Mouse (Mus musculus) hindbrain, postnatal 0 days (tissue): ENCODE data around the gene Slc35e1. TPM values are rescaled to one million over a fixed set of nuclear protein-coding genes. Genes with fewer than 3 reads are reported as not detected.

Experiments used
- ATAC-seq: fragments of 200-750 bp; cut with Nextera tagmentation; 2 replicates; pipeline ENCODE4 v1.8.0; 2017; ENCODE audit warnings: mild to moderate bottlenecking, moderate TSS enrichment, moderate library complexity
- DNase-seq: peaks from one replicate; pipeline ENCODE4 v3.0.0-alpha.2; 2015; ENCODE audit warnings: low spot score
- H3K27ac ChIP-seq: fragments of 300-500 bp; sonication (generic); 2 replicates; pipeline ENCODE4 v1.5.1; 2014; ENCODE audit warnings: mild to moderate bottlenecking
- H3K27me3 ChIP-seq: fragments of 300-500 bp; sonication (generic); 2 replicates; pipeline ENCODE4 v1.6.1; 2014; ENCODE audit warnings: low read length, mixed read lengths; ENCODE audit not compliant: insufficient read depth
- H3K36me3 ChIP-seq: fragments of 300-500 bp; sonication (generic); 2 replicates; pipeline ENCODE4 v1.6.1; 2014; ENCODE audit warnings: low read length, mixed read lengths; ENCODE audit not compliant: insufficient read depth
- H3K4me1 ChIP-seq: fragments of 300-500 bp; sonication (generic); 2 replicates; pipeline ENCODE4 v1.6.1; 2014; ENCODE audit warnings: antibody characterized with exemption, low read length, mixed read lengths; ENCODE audit not compliant: insufficient read depth
- H3K4me2 ChIP-seq: fragments of 300-500 bp; sonication (generic); 2 replicates; pipeline ENCODE4 v1.6.1; 2014; ENCODE audit warnings: low read depth, mild to moderate bottlenecking, low read length, moderate library complexity, mixed read lengths
- H3K4me3 ChIP-seq: fragments of 300-500 bp; sonication (generic); 2 replicates; pipeline ENCODE4 v1.5.1; 2014; ENCODE audit warnings: low read length
- H3K9ac ChIP-seq: fragments of 300-500 bp; sonication (generic); replicated peaks from 2 replicates; pipeline ENCODE4 v1.6.1; 2014; ENCODE audit warnings: mild to moderate bottlenecking, low read length, moderate library complexity, mixed read lengths
- H3K9me3 ChIP-seq: fragments of 300-500 bp; sonication (generic); 2 replicates; pipeline ENCODE4 v1.6.1; 2016; ENCODE audit warnings: low read length, mixed read lengths
- CTCF ChIP-seq: IDR thresholded peaks from 2 replicates; pipeline ENCODE4 v1.5.1; 2016; ENCODE audit warnings: antibody characterized with exemption, control low read depth, low read depth
- WGBS: fragments of 180-500 bp; shearing (Covaris S2); extraction: QIAGEN DNeasy Blood & Tissue Kit; methylation state at CpG from one replicate; pipeline ENCODE4 v1.1.7; 2014; 5-methylcytosine and 5-hydroxymethylcytosine counted together
- polyA plus RNA-seq: library from polyadenylated mRNA; unstranded; fragments of >200 nt; fragmentation: Nextera tagmentation; extraction: Ambion mirVana; gene quantifications from 2 replicates; pipeline ENCODE4 v1.2.1, GENCODE M21; 2015
- total RNA-seq: library from RNA; depleted of rRNA; stranded (reverse); fragments of >200 nt; gene quantifications from 2 replicates; pipeline ENCODE4 v1.2.3, GENCODE M21; 2014

Slc35e1 gene
- total and polyA plus RNA-seq, 2 experiments from 2014 or later = 12.5 to 57.3 TPM

- peaks cover 30% of the 10 kb centered on the region for H3K36me3 ChIP-seq
- TF ChIP-seq CTCF = no peak
Measured at GRCm38 (mm10) chr8:72487014-72487413, 5.4 kb downstream of the Slc35e1 start.

GRCm38 (mm10) chr8:72485456-72486199, 6.8 kb downstream of the Slc35e1 start:
- 0 out of 2 replicates have a peak, but pooled peaks cover 3% of the 10 kb centered on the region for H3K4me1 ChIP-seq
- H3K9me3 ChIP-seq = no peaks in the 10 kb centered on the region
- no peak for ATAC-seq
- TF ChIP-seq CTCF = peak; percentile 39
- no peak overlapping the region for H3K4me2 ChIP-seq
- no peaks in the 10 kb centered on the region for H3K27me3 ChIP-seq
- H3K27ac ChIP-seq = no peak overlapping the region
- H3K4me3 ChIP-seq = no peak overlapping the region
- WGBS = 81% methylated on average over 6 of the region's 6 CpGs
- no peak overlapping the region for H3K9ac ChIP-seq
- peaks cover 30% of the 10 kb centered on the region for H3K36me3 ChIP-seq
- DNase-seq = peak; percentile 27

More at GRCm38 (mm10) chr8:72487014-72487413, 5.4 kb downstream of the Slc35e1 start:
- Histone ChIP-seq H3K4me3 (no peak overlapping the region), H3K4me2 (no peak overlapping the region), H3K27ac (no peak overlapping the region), H3K9ac (no peak overlapping the region), H3K4me1 (peaks cover 14% of the 10 kb centered on the region; the same call in 1 of the 2 replicates), H3K27me3 (no peaks in the 10 kb centered on the region), H3K9me3 (no peaks in the 10 kb centered on the region)
- no peak for DNase-seq
- ATAC-seq = no peak

- ATAC-seq (peak; percentile 97), DNase-seq (peak; percentile 99)
- Histone ChIP-seq H3K4me1 (peaks cover 5% of the 10 kb centered on the region; the same call in 1 of the 2 replicates), H3K4me3 (peak within 1 kb of the TSS; percentile 88), H3K36me3 (peaks cover 20% of the 10 kb centered on the region), H3K27ac (peak within 1 kb of the TSS; percentile 91), H3K4me2 (peak within 1 kb of the TSS; percentile 96), H3K9ac (peak within 1 kb of the TSS; percentile 79), H3K27me3 (no peaks in the 10 kb centered on the region), H3K9me3 (no peaks in the 10 kb centered on the region)
- under 1% methylated on average over 79 of the region's 80 CpGs for WGBS
- 0 out of 2 replicates have a peak, but pooled peaks have one; percentile 9 for TF ChIP-seq CTCF
Measured at GRCm38 (mm10) chr8:72474826-72475546, 17.4 kb downstream of the Slc35e1 start, which contains the start of gene Cherp. Gene Cherp (minus strand): TSS chr8:72475226.

- Histone ChIP-seq H3K4me3 (no peak overlapping the region), H3K36me3 (peaks cover 63% of the 10 kb centered on the region), H3K27me3 (no peaks in the 10 kb centered on the region), H3K4me1 (no peaks in the 10 kb centered on the region; the same call in 1 of the 2 replicates), H3K9ac (no peak overlapping the region), H3K9me3 (no peaks in the 10 kb centered on the region), H3K4me2 (no peak overlapping the region), H3K27ac (no peak overlapping the region)
- 95% methylated on average over 7 of the region's 7 CpGs for WGBS
- ATAC-seq = no peak
- TF ChIP-seq CTCF = no peak
- no peak for DNase-seq
Measured at GRCm38 (mm10) chr8:72470684-72471083, 21.7 kb downstream of the Slc35e1 start.

GRCm38 (mm10) chr8:72469984-72470383, 22.4 kb downstream of the Slc35e1 start:
- Histone ChIP-seq H3K27me3 (no peaks in the 10 kb centered on the region), H3K9me3 (no peaks in the 10 kb centered on the region), H3K27ac (no peak overlapping the region), H3K9ac (no peak overlapping the region), H3K4me2 (no peak overlapping the region), H3K4me3 (no peak overlapping the region), H3K4me1 (no peaks in the 10 kb centered on the region; the same call in 1 of the 2 replicates), H3K36me3 (peaks cover 70% of the 10 kb centered on the region)
- ATAC-seq (no peak), DNase-seq (no peak)
- 95% methylated on average over 8 of the region's 8 CpGs for WGBS
- no peak for TF ChIP-seq CTCF

GRCm38 (mm10) chr8:72469243-72469642, 23.2 kb downstream of the Slc35e1 start:
- no peak for TF ChIP-seq CTCF

More at GRCm38 (mm10) chr8:72469243-72469642, 23.2 kb downstream of the Slc35e1 start:
- WGBS = 88% methylated on average over 2 of the region's 2 CpGs
- H3K4me1 ChIP-seq = no peaks in the 10 kb centered on the region; the same call in 1 of the 2 replicates
- no peak overlapping the region for H3K9ac ChIP-seq
- no peaks in the 10 kb centered on the region for H3K9me3 ChIP-seq
- H3K36me3 ChIP-seq = peaks cover 78% of the 10 kb centered on the region
- DNase-seq (no peak), ATAC-seq (no peak)
- no peaks in the 10 kb centered on the region for H3K27me3 ChIP-seq
- H3K4me3 ChIP-seq = no peak overlapping the region
- H3K4me2 ChIP-seq = no peak overlapping the region
- no peak overlapping the region for H3K27ac ChIP-seq
